Mouse (Mus musculus) embryonic facial prominence, embryonic 12.5 days (tissue): ENCODE measurements around the gene Uba52. TPM values are rescaled to one million over a fixed set of nuclear protein-coding genes. Genes with fewer than 3 reads are reported as not detected.

Source experiments
- ATAC-seq: fragments of 200-750 bp; cut with Nextera tagmentation; 2 replicates; pipeline ENCODE4 v1.8.0; 2017; ENCODE audit not compliant: insufficient number of reproducible peaks, insufficient read depth, low FRiP score, low TSS enrichment
- H3K27ac ChIP-seq: fragments of 300-500 bp; sonication (generic); 2 replicates; pipeline ENCODE4 v1.5.1; 2016; ENCODE audit warnings: mild to moderate bottlenecking
- H3K27me3 ChIP-seq: fragments of 300-500 bp; sonication (generic); 2 replicates; pipeline ENCODE4 v1.6.1; 2016; ENCODE audit warnings: mild to moderate bottlenecking, moderate library complexity
- H3K36me3 ChIP-seq: fragments of 300-500 bp; sonication (generic); 2 replicates; pipeline ENCODE4 v1.6.1; 2016; ENCODE audit warnings: mild to moderate bottlenecking
- H3K4me1 ChIP-seq: fragments of 300-500 bp; sonication (generic); 2 replicates; pipeline ENCODE4 v1.6.1; 2016
- H3K4me2 ChIP-seq: fragments of 300-500 bp; sonication (generic); replicated peaks from 2 replicates; pipeline ENCODE4 v1.6.1; 2016; ENCODE audit warnings: mild to moderate bottlenecking, moderate library complexity
- H3K4me3 ChIP-seq: fragments of 300-500 bp; sonication (generic); 2 replicates; pipeline ENCODE4 v1.5.1; 2016; ENCODE audit warnings: mild to moderate bottlenecking
- H3K9ac ChIP-seq: fragments of 300-500 bp; sonication (generic); 2 replicates; pipeline ENCODE4 v1.6.1; 2016; ENCODE audit warnings: mild to moderate bottlenecking, moderate library complexity
- H3K9me3 ChIP-seq: fragments of 300-500 bp; sonication (generic); 2 replicates; pipeline ENCODE4 v1.6.1; 2016; ENCODE audit warnings: mild to moderate bottlenecking, moderate library complexity
- WGBS: fragments of 180-500 bp; shearing (Covaris S2); methylation state at CpG from one replicate; pipeline ENCODE4 v1.1.7; 2016; 5-methylcytosine and 5-hydroxymethylcytosine counted together
- polyA plus RNA-seq: library from polyadenylated mRNA; unstranded; fragments of >200 nt; fragmentation: Nextera tagmentation; extraction: Ambion mirVana; gene quantifications from 2 replicates; pipeline ENCODE4 v1.2.1, GENCODE M21; 2016

The Uba52 gene
- polyA plus RNA-seq, 1 experiment from 2014 or later, result 863 TPM

- no peak for ATAC-seq
- Histone ChIP-seq H3K27me3 (no peaks in the 10 kb centered on the region), H3K4me1 (peaks cover 19% of the 10 kb centered on the region), H3K9ac (no peak overlapping the region), H3K4me3 (no peak overlapping the region), H3K9me3 (no peaks in the 10 kb centered on the region), H3K36me3 (0 out of 2 replicates have a peak, but pooled peaks cover 3% of the 10 kb centered on the region), H3K27ac (no peak overlapping the region), H3K4me2 (no peak overlapping the region)
- WGBS, result 64% methylated on average over 6 of the region's 6 CpGs
These were observed 33.6 kb upstream of the Uba52 start for GRCm38 (mm10) chr8:70544200-70544687.

- H3K9ac ChIP-seq, result peak overlapping the region; percentile 21; the same call in 1 of the 2 replicates
- no peaks in the 10 kb centered on the region for H3K27me3 ChIP-seq
- peak overlapping the region; percentile 66; the same call in 1 of the 2 replicates for H3K4me3 ChIP-seq
- 82% methylated on average over 5 of the region's 5 CpGs for WGBS
- no peaks in the 10 kb centered on the region for H3K9me3 ChIP-seq
- H3K4me2 ChIP-seq, result peak overlapping the region; percentile 72
- H3K4me1 ChIP-seq, result peaks cover 23% of the 10 kb centered on the region
- no peak overlapping the region for H3K27ac ChIP-seq
- peaks cover 11% of the 10 kb centered on the region for H3K36me3 ChIP-seq
- ATAC-seq, result no peak
These were observed 30.5 kb upstream of the Uba52 start for GRCm38 (mm10) chr8:70541081-70541480.

- 37% methylated on average over 7 of the region's 7 CpGs for WGBS
- H3K9ac ChIP-seq, result peak overlapping the region; percentile 75
- H3K4me2 ChIP-seq, result peak overlapping the region; percentile 72
- peaks cover 23% of the 10 kb centered on the region for H3K4me1 ChIP-seq
- H3K27me3 ChIP-seq, result no peaks in the 10 kb centered on the region
- peak overlapping the region; percentile 66 for H3K4me3 ChIP-seq
- peaks cover 15% of the 10 kb centered on the region for H3K36me3 ChIP-seq
- no peak overlapping the region for H3K27ac ChIP-seq
- no peak for ATAC-seq
- H3K9me3 ChIP-seq, result no peaks in the 10 kb centered on the region
These were observed 30.0 kb upstream of the Uba52 start for GRCm38 (mm10) chr8:70540507-70541071.

DNA sequence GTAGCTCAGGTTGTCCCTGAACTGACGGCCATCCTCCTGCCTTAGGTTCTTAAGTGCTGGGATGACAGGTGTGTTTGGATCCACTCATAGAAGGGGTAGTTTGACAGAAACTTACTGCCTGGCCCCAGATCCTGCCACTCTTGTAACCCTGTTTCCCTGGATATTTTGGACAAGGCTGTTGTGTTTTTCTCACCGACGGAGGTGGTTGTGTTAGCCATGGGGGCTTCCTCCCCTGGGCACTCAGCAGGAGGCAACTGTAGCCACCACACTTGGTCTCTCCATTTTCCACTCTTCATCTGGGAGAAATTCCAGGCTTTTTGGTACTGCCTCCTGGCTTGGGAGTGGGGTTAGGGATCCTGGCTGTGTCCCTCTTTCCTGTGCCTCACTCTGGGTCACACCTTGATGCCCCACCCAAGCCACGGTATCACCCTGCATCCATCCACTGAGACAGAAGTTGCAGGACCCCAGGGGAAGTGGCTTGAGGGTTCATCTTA, 29.5 kb upstream of the Uba52 start:
- peak overlapping the region; percentile 72 for H3K4me2 ChIP-seq
- no peaks in the 10 kb centered on the region for H3K27me3 ChIP-seq
- H3K4me1 ChIP-seq, result peaks cover 23% of the 10 kb centered on the region
- peak overlapping the region; percentile 66 for H3K4me3 ChIP-seq
- peaks cover 21% of the 10 kb centered on the region for H3K36me3 ChIP-seq
- ATAC-seq, result no peak
- H3K9me3 ChIP-seq, result no peaks in the 10 kb centered on the region
- H3K9ac ChIP-seq, result peak overlapping the region; percentile 75
- peak overlapping the region; percentile 94; the same call in 1 of the 2 replicates for H3K27ac ChIP-seq
- 14% methylated on average over 4 of the region's 4 CpGs for WGBS

DNA sequence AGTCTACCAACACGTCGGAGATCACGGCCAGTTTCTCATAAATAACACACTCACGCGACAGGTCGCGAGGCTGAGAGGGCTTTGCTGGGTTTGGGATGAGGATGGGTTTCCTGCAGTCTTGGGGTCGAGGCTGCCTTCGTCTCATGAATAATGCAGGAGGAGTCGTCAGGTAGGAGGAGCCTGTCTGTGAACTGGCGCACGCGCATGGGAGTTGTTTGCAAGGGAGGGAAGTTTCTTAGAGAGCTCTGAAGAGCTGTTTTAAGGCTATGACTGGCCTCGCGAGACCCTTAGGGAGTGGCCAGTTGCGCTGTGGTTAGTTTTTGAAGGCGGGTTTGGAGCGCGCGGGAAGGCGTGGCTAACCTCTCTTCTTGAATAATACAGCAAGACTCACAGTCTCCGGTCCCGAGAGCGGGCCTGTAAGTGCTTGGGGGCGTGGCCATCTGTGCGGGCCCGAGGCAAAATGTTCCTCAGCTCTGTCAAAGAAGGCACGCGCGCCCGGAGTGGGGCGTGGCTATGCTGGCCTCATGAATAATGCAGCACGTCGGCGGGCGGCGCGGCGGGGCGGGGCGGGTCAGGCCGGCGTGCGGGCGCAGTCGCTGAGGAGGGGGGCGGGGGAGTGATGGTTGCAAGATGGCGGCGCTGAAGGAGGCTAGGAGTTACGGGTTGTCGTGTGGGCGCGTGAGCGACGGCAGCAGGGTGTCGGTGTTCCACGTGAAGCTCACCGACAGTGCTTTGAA, 28.6 kb upstream of the Uba52 start, which contains the start of gene Ell:
TSS of gene Ell (plus strand) at position 381 of the 737 bp plus-strand sequence.
- H3K4me3 ChIP-seq, result peak within 1 kb of the TSS; percentile 66
- peak; percentile 86 for ATAC-seq
- H3K27ac ChIP-seq, result peak within 1 kb of the TSS; percentile 94
- H3K36me3 ChIP-seq, result peaks cover 29% of the 10 kb centered on the region
- peak within 1 kb of the TSS; percentile 75 for H3K9ac ChIP-seq
- no peaks in the 10 kb centered on the region for H3K27me3 ChIP-seq
- under 1% methylated on average over 55 of the region's 58 CpGs for WGBS
- no peaks in the 10 kb centered on the region for H3K9me3 ChIP-seq
- H3K4me1 ChIP-seq, result peaks cover 23% of the 10 kb centered on the region
- H3K4me2 ChIP-seq, result peak within 1 kb of the TSS; percentile 72

DNA sequence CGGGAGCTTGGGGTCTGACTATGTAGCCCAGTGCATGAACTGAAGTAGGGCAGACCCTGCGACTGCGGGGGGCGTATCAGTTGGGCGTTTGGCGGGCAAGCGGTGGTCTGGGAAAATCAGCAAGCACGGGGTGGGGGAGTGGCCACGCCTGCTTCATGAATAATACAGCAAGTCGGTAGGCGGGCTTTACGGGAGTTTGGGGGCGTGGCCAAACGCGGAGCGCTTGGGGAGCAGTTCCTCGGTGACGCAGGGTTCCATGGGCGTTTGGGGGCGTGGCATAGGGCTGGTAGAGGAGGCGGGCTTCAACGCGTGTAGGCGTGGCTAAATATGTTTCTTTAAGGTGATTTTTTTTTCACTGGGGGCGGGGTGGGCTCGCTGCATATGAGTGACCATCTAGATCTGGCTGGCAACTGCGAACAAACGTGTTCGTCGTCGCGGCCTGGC, 28.1 kb upstream of the Uba52 start:
- under 1% methylated on average over 32 of the region's 32 CpGs for whole genome bisulfite sequencing
- Histone ChIP-seq H3K9ac (peak overlapping the region; percentile 54), H3K36me3 (peaks cover 35% of the 10 kb centered on the region), H3K27me3 (no peaks in the 10 kb centered on the region), H3K4me2 (peak overlapping the region; percentile 72), H3K4me1 (peaks cover 23% of the 10 kb centered on the region), H3K9me3 (no peaks in the 10 kb centered on the region), H3K4me3 (peak overlapping the region; percentile 66), H3K27ac (peak overlapping the region; percentile 94)
- peak; percentile 54 for ATAC-seq

DNA sequence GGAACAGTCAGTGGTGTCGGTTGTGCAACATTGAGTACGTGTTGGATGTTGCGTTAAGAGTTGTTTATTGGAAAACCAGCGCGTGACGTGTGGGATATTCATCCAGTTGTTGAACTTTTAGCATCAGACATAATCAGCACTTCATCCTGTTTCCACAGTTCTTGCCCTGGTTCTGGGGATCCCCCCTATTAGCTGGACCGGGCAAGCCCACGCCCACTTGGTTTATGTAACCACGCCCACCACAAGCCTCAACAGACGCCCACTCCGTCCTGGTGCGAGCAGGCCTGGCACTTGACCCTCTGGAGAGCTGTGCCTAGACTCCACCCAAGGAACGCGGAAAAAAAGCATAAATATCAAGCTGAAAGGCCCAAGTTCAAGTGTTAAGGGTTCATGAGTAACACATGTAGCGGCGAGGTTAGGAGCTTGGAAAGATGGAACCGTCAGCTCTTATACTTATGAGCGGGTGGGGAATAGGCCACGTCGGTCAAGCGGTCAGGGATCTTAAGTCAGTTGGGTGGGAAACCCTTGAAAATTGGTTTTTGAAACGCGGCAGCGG, 27.5 kb upstream of the Uba52 start:
- ATAC-seq, result no peak
- H3K4me3 ChIP-seq, result peak overlapping the region; percentile 66
- H3K9me3 ChIP-seq, result no peaks in the 10 kb centered on the region
- peak overlapping the region; percentile 72 for H3K4me2 ChIP-seq
- peak overlapping the region; percentile 94 for H3K27ac ChIP-seq
- WGBS, result 14% methylated on average over 24 of the region's 24 CpGs
- no peaks in the 10 kb centered on the region for H3K27me3 ChIP-seq
- peaks cover 40% of the 10 kb centered on the region for H3K36me3 ChIP-seq
- H3K4me1 ChIP-seq, result peaks cover 23% of the 10 kb centered on the region
- H3K9ac ChIP-seq, result peak overlapping the region; percentile 54

- H3K27me3 ChIP-seq, result no peaks in the 10 kb centered on the region
- H3K4me2 ChIP-seq, result no peak overlapping the region
- WGBS, result 93% methylated on average over 2 of the region's 2 CpGs
- H3K36me3 ChIP-seq, result peaks cover 64% of the 10 kb centered on the region
- no peaks in the 10 kb centered on the region for H3K9me3 ChIP-seq
- peaks cover 11% of the 10 kb centered on the region for H3K4me1 ChIP-seq
- no peak overlapping the region for H3K4me3 ChIP-seq
- H3K27ac ChIP-seq, result no peak overlapping the region
- ATAC-seq, result no peak
- H3K9ac ChIP-seq, result no peak overlapping the region
These were observed 25.1 kb upstream of the Uba52 start for GRCm38 (mm10) chr8:70535701-70536100.

DNA sequence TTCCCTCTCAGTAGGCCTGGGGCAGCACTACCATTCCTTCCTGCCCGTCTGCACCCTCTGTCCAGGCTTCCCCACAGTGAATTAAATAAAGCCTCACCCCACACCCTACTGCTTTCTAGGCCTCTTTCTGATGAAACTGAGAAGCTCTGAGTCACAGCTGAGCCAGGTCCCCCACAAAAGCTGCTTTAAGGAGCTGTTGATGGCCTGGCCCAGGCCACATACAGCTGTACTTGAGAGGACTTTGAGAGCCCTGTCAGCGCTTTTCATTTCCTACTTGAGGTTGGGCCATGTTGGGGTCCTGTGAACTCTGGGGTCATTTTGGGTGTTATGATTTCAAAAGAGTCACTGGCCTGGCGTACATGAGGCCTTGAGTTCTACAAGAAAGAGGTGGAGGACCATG, 24.6 kb upstream of the Uba52 start:
- Histone ChIP-seq H3K4me2 (no peak overlapping the region), H3K9ac (no peak overlapping the region), H3K9me3 (no peaks in the 10 kb centered on the region), H3K27ac (no peak overlapping the region), H3K36me3 (peaks cover 67% of the 10 kb centered on the region), H3K4me1 (peaks cover 6% of the 10 kb centered on the region), H3K4me3 (no peak overlapping the region), H3K27me3 (no peaks in the 10 kb centered on the region)
- 88% methylated on average over 3 of the region's 3 CpGs for WGBS
- no peak for ATAC-seq

DNA sequence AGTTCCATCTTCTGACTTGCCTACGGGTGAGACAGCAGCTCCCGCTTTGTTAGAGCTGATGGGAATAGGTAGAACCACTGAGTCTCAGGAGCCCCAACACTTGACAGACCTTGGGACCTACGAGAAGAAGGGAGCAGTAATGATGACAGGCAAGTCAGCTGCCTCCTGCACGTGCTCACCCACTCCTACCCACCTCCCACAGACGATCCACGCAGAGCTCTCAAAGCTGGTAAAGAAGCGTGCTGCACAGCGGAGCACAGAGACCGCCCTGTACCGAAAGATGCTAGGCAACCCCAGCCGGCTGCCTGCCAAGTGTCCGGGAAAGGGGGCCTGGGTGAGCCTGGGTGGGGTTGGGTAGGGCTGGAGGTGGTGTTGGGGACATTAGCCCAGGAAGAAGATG, 23.7 kb upstream of the Uba52 start:
- H3K4me2 ChIP-seq, result no peak overlapping the region
- no peaks in the 10 kb centered on the region for H3K27me3 ChIP-seq
- peaks cover 77% of the 10 kb centered on the region for H3K36me3 ChIP-seq
- no peak overlapping the region for H3K9ac ChIP-seq
- H3K9me3 ChIP-seq, result no peaks in the 10 kb centered on the region
- H3K4me1 ChIP-seq, result peaks cover 6% of the 10 kb centered on the region
- H3K4me3 ChIP-seq, result no peak overlapping the region
- H3K27ac ChIP-seq, result no peak overlapping the region
- ATAC-seq, result no peak
- WGBS, result 94% methylated on average over 12 of the region's 12 CpGs

- Histone ChIP-seq H3K27me3 (no peaks in the 10 kb centered on the region), H3K27ac (no peak overlapping the region), H3K9me3 (no peaks in the 10 kb centered on the region), H3K4me1 (peaks cover 22% of the 10 kb centered on the region), H3K9ac (no peak overlapping the region), H3K4me2 (no peak overlapping the region), H3K4me3 (no peak overlapping the region), H3K36me3 (peaks cover 60% of the 10 kb centered on the region)
- WGBS, result 97% methylated on average over 2 of the region's 2 CpGs
- ATAC-seq, result no peak
These were observed 19.7 kb upstream of the Uba52 start for GRCm38 (mm10) chr8:70530314-70530713.
